Mouse (Mus musculus) kidney, postnatal 0 days (tissue): ENCODE results near the gene Orc1. TPM values are rescaled to one million over a fixed set of nuclear protein-coding genes. Genes with fewer than 3 reads are reported as not detected.

Source experiments
- ATAC-seq: fragments of 200-750 bp; cut with Nextera tagmentation; replicated peaks from 2 replicates; pipeline ENCODE4 v1.8.0; 2017; ENCODE audit warnings: low read depth, moderate number of reproducible peaks, moderate TSS enrichment, moderate library complexity; ENCODE audit not compliant: low FRiP score
- DNase-seq: peaks from one replicate; pipeline ENCODE4 v3.0.0-alpha.2; 2016; ENCODE audit warnings: low spot score
- H3K27ac ChIP-seq: fragments of 300-500 bp; sonication (generic); 2 replicates; pipeline ENCODE4 v1.5.1; 2014; ENCODE audit warnings: mild to moderate bottlenecking
- H3K27me3 ChIP-seq: fragments of 300-500 bp; sonication (generic); 2 replicates; pipeline ENCODE4 v1.6.1; 2014; ENCODE audit warnings: low read length, mixed read lengths; ENCODE audit not compliant: insufficient read depth
- H3K36me3 ChIP-seq: fragments of 300-500 bp; sonication (generic); 2 replicates; pipeline ENCODE4 v1.6.1; 2014; ENCODE audit warnings: low read length, mixed read lengths; ENCODE audit not compliant: insufficient read depth
- H3K4me1 ChIP-seq: fragments of 300-500 bp; sonication (generic); replicated peaks from 2 replicates; pipeline ENCODE4 v1.6.1; 2014; ENCODE audit warnings: antibody characterized with exemption, low read length, mixed read lengths; ENCODE audit not compliant: insufficient read depth
- H3K4me2 ChIP-seq: fragments of 300-500 bp; sonication (generic); 2 replicates; pipeline ENCODE4 v1.6.1; 2014; ENCODE audit warnings: mild to moderate bottlenecking, low read length, moderate library complexity, mixed read lengths
- H3K4me3 ChIP-seq: fragments of 300-500 bp; sonication (generic); replicated peaks from 2 replicates; pipeline ENCODE4 v1.5.1; 2014; ENCODE audit warnings: low read depth, low read length
- H3K9ac ChIP-seq: fragments of 300-500 bp; sonication (generic); 2 replicates; pipeline ENCODE4 v1.6.1; 2014; ENCODE audit warnings: low read depth, low read length
- H3K9me3 ChIP-seq: fragments of 300-500 bp; sonication (generic); replicated peaks from 2 replicates; pipeline ENCODE4 v1.6.1; 2016; ENCODE audit warnings: low read length, inconsistent platforms, mixed read lengths
- CTCF ChIP-seq: IDR thresholded peaks from 2 replicates; pipeline ENCODE4 v1.5.1; 2016; ENCODE audit warnings: antibody characterized with exemption, low read depth, mild to moderate bottlenecking, moderate library complexity
- WGBS: fragments of 180-500 bp; shearing (Covaris S2); extraction: QIAGEN DNeasy Blood & Tissue Kit; methylation state at CpG from one replicate; pipeline ENCODE4 v1.1.7; 2014; 5-methylcytosine and 5-hydroxymethylcytosine counted together
- polyA plus RNA-seq: library from polyadenylated mRNA; unstranded; fragments of >200 nt; fragmentation: Nextera tagmentation; extraction: Ambion mirVana; gene quantifications from 2 replicates; pipeline ENCODE4 v1.2.1, GENCODE M21; 2015

Orc1 gene
- polyA plus RNA-seq, 1 experiment from 2014 or later = 4.6 TPM

DNA sequence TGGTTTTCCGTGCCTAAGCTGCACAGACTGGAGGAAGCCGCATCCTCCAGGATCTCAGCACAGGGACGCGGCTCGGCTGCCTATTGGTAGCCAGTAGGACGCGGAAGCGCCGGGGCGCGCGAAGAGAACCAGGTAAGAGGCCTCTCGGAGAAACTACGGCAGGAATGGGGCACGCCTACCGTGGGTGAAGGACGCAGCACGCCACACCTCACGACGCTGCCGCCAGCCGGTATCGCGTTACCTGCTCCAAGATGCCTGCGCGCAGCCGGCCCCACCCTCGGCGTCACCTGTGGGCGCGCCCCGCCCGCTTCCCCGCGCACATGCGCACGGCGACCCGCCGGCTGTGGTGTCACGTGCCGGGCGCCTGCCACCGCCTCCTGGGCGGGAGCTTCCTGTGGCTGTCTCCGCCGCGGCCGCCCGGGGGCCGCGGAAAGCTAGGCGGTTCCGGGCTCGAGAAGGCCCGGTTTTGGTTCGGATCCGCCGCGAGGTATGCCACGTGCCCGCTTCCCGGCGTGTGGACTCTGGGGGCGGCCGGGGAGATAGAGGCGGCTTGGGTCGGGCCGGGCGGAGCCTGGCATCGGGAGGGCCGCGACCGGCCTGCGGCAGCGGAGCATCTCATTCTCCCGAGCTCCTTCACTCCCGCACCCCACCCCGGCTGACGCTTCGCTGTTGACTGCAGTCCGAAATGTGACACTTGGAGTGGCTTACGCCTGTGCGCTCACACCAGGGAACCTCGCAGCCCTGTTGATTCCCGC is 40.5 kb downstream of the Orc1 start, which contains the start of gene Cc2d1b:
Gene Cc2d1b (plus strand): TSS at position 354 of the 755 bp plus-strand sequence.
- under 1% methylated on average over 84 of the region's 86 CpGs for WGBS
- Histone ChIP-seq H3K27me3 (no peaks in the 10 kb centered on the region), H3K9ac (peak within 1 kb of the TSS; percentile 89), H3K4me3 (peak within 1 kb of the TSS; percentile 81), H3K9me3 (no peaks in the 10 kb centered on the region), H3K4me1 (peaks cover 6% of the 10 kb centered on the region; the same call in 1 of the 2 replicates), H3K36me3 (peaks cover 2% of the 10 kb centered on the region; the same call in 1 of the 2 replicates), H3K4me2 (peak within 1 kb of the TSS; percentile 89), H3K27ac (peak within 1 kb of the TSS; percentile 92)
- ATAC-seq (peak; percentile 94), DNase-seq (peak; percentile 91)
- no peak for TF ChIP-seq CTCF

DNA sequence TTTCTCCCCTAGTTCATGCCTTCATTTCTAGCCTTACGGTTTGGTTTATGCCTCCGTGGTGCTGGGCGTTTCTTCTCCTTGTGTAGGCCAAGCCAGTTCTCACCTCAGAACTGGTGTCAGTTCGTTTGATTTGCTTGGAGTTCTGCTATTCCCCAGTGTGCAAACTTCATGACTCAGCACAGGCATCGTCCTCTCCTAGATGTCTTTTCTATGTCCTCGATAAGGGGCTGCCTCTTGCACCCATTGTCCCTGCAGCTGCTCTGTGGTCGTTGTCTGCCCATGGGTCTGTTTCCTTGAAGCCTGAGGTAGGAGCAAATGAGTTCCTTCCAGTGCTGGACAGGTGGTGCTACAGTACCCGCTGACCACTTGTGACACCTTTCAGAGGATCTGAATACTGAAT is 41.3 kb downstream of the Orc1 start:
- Histone ChIP-seq H3K27me3 (no peaks in the 10 kb centered on the region), H3K4me2 (peak overlapping the region; percentile 89), H3K4me3 (peak overlapping the region; percentile 81), H3K27ac (peak overlapping the region; percentile 92; the same call in 1 of the 2 replicates), H3K4me1 (peaks cover 6% of the 10 kb centered on the region; the same call in 1 of the 2 replicates), H3K9ac (peak overlapping the region; percentile 89), H3K9me3 (no peaks in the 10 kb centered on the region), H3K36me3 (peaks cover 9% of the 10 kb centered on the region)
- no peak for TF ChIP-seq CTCF
- DNase-seq (peak; percentile 4), ATAC-seq (no peak)
- WGBS = 10% methylated on average over 8 of the region's 8 CpGs

DNA sequence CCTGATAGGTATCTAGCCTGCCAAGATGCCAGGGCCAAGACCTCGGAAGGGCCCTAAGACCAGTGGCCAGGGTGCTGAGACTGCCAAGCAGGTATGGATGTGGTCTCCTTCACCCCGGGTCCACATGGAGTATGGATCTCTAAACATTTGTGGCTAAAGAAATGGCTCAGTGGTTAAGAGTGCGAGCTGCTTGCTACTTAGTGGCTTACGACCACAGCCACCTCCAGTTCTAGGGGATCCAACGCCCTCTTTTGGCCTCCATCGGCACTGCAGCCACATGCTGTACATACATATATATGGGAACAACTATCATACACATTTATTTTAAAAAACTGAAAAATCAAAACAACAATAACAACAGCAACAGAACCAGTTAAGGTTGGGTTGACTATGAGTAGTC is 42.3 kb downstream of the Orc1 start:
- H3K9ac ChIP-seq = no peak overlapping the region
- H3K4me3 ChIP-seq = no peak overlapping the region
- H3K27me3 ChIP-seq = no peaks in the 10 kb centered on the region
- H3K4me2 ChIP-seq = no peak overlapping the region
- no peaks in the 10 kb centered on the region for H3K9me3 ChIP-seq
- no peak for ATAC-seq
- no peak for DNase-seq
- H3K4me1 ChIP-seq = peaks cover 6% of the 10 kb centered on the region; the same call in 1 of the 2 replicates
- H3K27ac ChIP-seq = no peak overlapping the region
- peaks cover 15% of the 10 kb centered on the region for H3K36me3 ChIP-seq
- WGBS = 95% methylated on average over 6 of the region's 6 CpGs
- peak; percentile 19; the same call in 1 of the 2 replicates for TF ChIP-seq CTCF

DNA sequence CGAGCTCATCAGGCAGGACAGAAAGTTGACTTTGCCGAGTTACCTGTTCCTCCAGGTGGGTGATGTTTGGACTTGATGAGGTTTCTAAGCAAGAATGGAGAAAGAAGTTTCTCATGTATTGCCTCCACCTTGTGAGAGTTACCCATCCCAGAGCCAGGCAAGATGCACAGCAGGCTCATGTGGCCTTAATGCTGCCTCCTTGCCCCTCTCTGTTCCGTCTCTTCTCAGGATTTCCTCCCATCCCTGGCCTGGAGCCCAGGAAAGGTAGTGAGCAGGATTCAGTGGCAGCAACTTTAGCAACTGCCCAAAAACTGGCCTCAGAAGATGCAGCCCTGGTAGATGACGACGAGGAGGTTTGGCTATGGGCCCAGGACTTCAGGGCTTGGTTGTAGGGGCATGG is 47.8 kb downstream of the Orc1 start:
- Histone ChIP-seq H3K9ac (no peak overlapping the region), H3K36me3 (peaks cover 41% of the 10 kb centered on the region), H3K27me3 (no peaks in the 10 kb centered on the region), H3K4me3 (no peak overlapping the region), H3K4me1 (no peaks in the 10 kb centered on the region), H3K4me2 (no peak overlapping the region), H3K9me3 (no peaks in the 10 kb centered on the region), H3K27ac (no peak overlapping the region)
- 85% methylated on average over 5 of the region's 5 CpGs for WGBS
- DNase-seq (no peak), ATAC-seq (no peak)
- no peak for TF ChIP-seq CTCF

DNA sequence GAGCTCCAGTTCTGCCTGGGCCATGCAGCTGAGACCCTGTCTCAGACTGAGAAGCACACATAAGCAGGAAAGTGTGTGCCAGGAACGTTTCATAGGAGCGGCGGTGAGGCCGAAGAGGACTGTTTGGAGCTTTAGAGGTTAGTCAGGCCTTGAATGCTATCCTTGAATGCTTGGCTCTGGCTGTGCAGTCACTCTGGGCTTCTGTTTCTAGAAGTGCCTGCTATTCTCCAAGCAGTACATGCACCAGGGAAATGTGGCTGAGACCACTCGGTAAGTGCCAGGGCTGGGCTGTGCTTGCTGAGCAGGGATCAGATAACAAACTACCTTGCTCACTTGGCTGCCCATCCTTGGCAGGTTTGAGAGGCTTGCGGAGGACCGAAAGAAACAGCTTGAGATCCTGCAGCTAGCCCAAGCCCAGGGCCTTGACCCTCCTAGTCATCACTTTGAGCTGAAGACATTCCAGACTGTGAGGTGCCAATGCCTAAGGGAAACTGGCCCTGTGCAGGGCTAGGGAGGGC is 50.2 kb downstream of the Orc1 start:
- H3K36me3 ChIP-seq = peaks cover 56% of the 10 kb centered on the region

DNA sequence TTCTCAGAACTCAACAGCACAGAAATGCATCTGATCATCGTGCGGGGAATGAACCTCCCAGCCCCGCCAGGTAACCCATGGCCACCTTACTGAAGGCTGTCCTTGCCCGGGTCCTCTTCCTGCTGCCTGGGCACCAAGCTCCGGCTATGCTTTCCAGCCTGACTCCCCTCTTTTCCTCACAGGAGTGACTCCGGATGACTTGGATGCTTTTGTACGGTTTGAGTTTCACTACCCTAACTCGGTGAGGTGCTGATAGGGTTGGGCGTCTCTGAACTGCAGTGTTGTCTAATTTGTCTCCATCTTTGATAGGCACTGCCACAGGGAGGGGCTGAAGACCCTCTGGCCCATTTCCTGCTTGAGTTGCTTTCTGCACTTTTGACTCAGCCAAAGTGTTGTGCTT is 50.9 kb downstream of the Orc1 start:
- TF ChIP-seq CTCF = no peak
- H3K36me3 ChIP-seq = peaks cover 57% of the 10 kb centered on the region
- DNase-seq (peak; percentile 14), ATAC-seq (no peak)
- no peak overlapping the region for H3K4me2 ChIP-seq
- 63% methylated on average over 9 of the region's 9 CpGs for WGBS
- H3K27ac ChIP-seq = peak overlapping the region; percentile 25; the same call in 1 of the 2 replicates
- no peaks in the 10 kb centered on the region for H3K4me1 ChIP-seq
- no peaks in the 10 kb centered on the region for H3K9me3 ChIP-seq
- no peak overlapping the region for H3K9ac ChIP-seq
- no peak overlapping the region for H3K4me3 ChIP-seq
- H3K27me3 ChIP-seq = no peaks in the 10 kb centered on the region

More for the DNA sequence above, 50.2 kb downstream of the Orc1 start:
- Histone ChIP-seq H3K27me3 (no peaks in the 10 kb centered on the region), H3K4me2 (no peak overlapping the region), H3K27ac (peak overlapping the region; percentile 25; the same call in 1 of the 2 replicates), H3K4me1 (no peaks in the 10 kb centered on the region), H3K4me3 (no peak overlapping the region), H3K9ac (no peak overlapping the region), H3K9me3 (no peaks in the 10 kb centered on the region)
- TF ChIP-seq CTCF = no peak
- 52% methylated on average over 7 of the region's 7 CpGs for WGBS
- peak; percentile 51; the same call in 1 of the 2 replicates for ATAC-seq
- peak; percentile 66 for DNase-seq
